Mouse (Mus musculus) neural tube, embryonic 11.5 days (tissue): ENCODE measurements around the gene Slc9a3r1. TPM values are rescaled to one million over a fixed set of nuclear protein-coding genes. Genes with fewer than 3 reads are reported as not detected.

Experiments
- ATAC-seq: fragments of 200-750 bp; cut with Nextera tagmentation; 2 replicates; pipeline ENCODE4 v1.8.0; 2017; ENCODE audit warnings: moderate number of reproducible peaks, mild to moderate bottlenecking, moderate TSS enrichment, moderate library complexity; ENCODE audit not compliant: insufficient read depth, low FRiP score, low TSS enrichment
- DNase-seq: peaks from one replicate; pipeline ENCODE4 v3.0.0-alpha.2; 2015; ENCODE audit warnings: low spot score
- H3K27ac ChIP-seq: fragments of 300-500 bp; sonication (generic); 2 replicates; pipeline ENCODE4 v1.5.1; 2014; ENCODE audit warnings: low read depth, mild to moderate bottlenecking, low read length
- H3K27me3 ChIP-seq: fragments of 300-500 bp; sonication (generic); 2 replicates; pipeline ENCODE4 v1.6.1; 2014; ENCODE audit warnings: mild to moderate bottlenecking, low read length, mixed read lengths; ENCODE audit not compliant: control insufficient read depth, insufficient read depth
- H3K36me3 ChIP-seq: fragments of 300-500 bp; sonication (generic); 2 replicates; pipeline ENCODE4 v1.6.1; 2014; ENCODE audit warnings: mild to moderate bottlenecking, low read length, moderate library complexity, mixed read lengths; ENCODE audit not compliant: control insufficient read depth, insufficient read depth
- H3K4me1 ChIP-seq: fragments of 300-500 bp; sonication (generic); 2 replicates; pipeline ENCODE4 v1.6.1; 2014; ENCODE audit warnings: low read length, mixed read lengths; ENCODE audit not compliant: control insufficient read depth, insufficient read depth
- H3K4me2 ChIP-seq: fragments of 300-500 bp; sonication (generic); 2 replicates; pipeline ENCODE4 v1.6.1; 2014; ENCODE audit warnings: low read depth, mild to moderate bottlenecking, moderate library complexity
- H3K4me3 ChIP-seq: fragments of 300-500 bp; sonication (generic); 2 replicates; pipeline ENCODE4 v1.5.1; 2014; ENCODE audit warnings: low read depth, low read length
- H3K9ac ChIP-seq: fragments of 300-500 bp; sonication (generic); 2 replicates; pipeline ENCODE4 v1.6.1; 2014; ENCODE audit warnings: mild to moderate bottlenecking, low read length
- H3K9me3 ChIP-seq: fragments of 300-500 bp; sonication (generic); 2 replicates; pipeline ENCODE4 v1.6.1; 2016; ENCODE audit warnings: low read length; ENCODE audit not compliant: control insufficient read depth
- WGBS: fragments of 180-500 bp; shearing (Covaris S2); extraction: QIAGEN DNeasy Blood & Tissue Kit; methylation state at CpG from one replicate; pipeline ENCODE4 v1.1.7; 2014; 5-methylcytosine and 5-hydroxymethylcytosine counted together
- polyA plus RNA-seq: library from polyadenylated mRNA; unstranded; fragments of >200 nt; fragmentation: Nextera tagmentation; extraction: Ambion mirVana; gene quantifications from 2 replicates; pipeline ENCODE4 v1.2.1, GENCODE M21; 2014

The Slc9a3r1 gene
- polyA plus RNA-seq, 1 experiment from 2014 or later = 44.1 TPM

- Histone ChIP-seq H3K27me3 (no peaks in the 10 kb centered on the region), H3K36me3 (no peaks in the 10 kb centered on the region), H3K9ac (no peak overlapping the region), H3K4me2 (no peak overlapping the region), H3K27ac (no peak overlapping the region), H3K4me3 (no peak overlapping the region), H3K4me1 (no peaks in the 10 kb centered on the region), H3K9me3 (no peaks in the 10 kb centered on the region)
- DNase-seq = no peak
- ATAC-seq = no peak
- 87% methylated on average over 4 of the region's 4 CpGs for WGBS
These were observed 15.3 kb upstream of the Slc9a3r1 start for GRCm38 (mm10) chr11:115147813-115148212.

DNA sequence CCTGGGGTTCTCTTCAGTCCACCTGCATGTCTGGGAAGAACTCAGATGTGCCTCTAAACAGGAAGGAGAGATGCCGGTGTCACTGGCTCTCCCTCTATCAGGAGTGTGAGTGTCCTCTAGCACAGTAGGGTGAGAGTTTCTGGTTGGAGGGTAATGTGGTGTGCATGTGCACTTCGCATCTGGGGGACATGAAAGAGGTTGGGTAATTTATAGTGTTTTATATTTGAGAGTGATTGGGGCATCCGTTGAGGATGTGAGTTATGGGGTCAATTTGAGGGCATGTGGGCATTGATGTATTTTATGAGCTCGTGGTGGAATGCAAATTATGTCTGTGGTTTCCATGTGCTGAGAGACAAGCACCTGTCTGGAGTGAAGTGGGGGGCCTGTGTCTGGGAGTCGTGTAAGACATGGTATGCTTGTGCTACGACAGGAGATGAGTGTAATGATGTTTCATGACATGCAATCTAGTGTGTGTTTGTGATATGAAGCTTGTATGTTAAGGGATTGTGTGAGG lies 12.3 kb upstream of the Slc9a3r1 start:
- Histone ChIP-seq H3K4me1 (no peaks in the 10 kb centered on the region), H3K36me3 (no peaks in the 10 kb centered on the region), H3K27me3 (peaks cover 21% of the 10 kb centered on the region), H3K9ac (no peak overlapping the region), H3K4me3 (no peak overlapping the region), H3K4me2 (no peak overlapping the region), H3K9me3 (no peaks in the 10 kb centered on the region), H3K27ac (no peak overlapping the region)
- 53% methylated on average over 6 of the region's 6 CpGs for WGBS
- no peak for ATAC-seq
- no peak for DNase-seq

DNA sequence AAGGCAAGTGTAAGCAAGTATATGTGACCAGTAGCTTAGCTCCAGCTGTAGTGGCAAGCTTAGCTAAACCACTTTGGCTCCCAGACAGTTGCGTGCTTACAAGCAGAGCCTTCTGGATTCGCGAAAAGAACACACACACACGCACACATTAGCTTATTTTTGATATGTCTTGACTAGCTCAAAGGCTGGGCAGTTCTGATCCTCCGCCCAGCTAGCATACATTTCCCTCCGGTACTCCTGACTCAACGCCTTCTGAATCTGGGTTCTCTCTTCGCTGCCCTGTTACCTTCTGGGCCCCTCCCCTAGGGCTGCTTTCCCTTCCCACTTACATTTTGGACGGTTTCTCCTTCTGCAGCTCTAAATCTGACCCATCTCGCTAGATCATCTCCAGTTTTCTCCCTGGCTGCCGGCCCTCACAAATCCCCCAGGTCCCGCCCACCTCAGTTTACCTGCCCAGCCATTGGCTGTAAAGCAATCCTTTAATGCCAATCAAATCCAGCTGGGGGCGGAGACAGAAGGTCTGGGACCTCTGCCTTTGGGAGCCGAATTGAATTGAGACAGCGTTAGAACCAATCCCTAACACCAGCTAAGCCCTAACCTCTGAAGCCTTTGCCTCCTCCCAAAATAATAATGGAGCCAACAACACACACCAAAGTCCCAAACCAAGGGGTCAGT lies 11.2 kb upstream of the Slc9a3r1 start:
- H3K27me3 ChIP-seq = peaks cover 21% of the 10 kb centered on the region

GRCm38 (mm10) chr11:115153088-115153487 lies 10.1 kb upstream of the Slc9a3r1 start:
- Histone ChIP-seq H3K27ac (no peak overlapping the region), H3K4me2 (peak overlapping the region; percentile 31; the same call in 1 of the 2 replicates), H3K4me3 (no peak overlapping the region), H3K36me3 (no peaks in the 10 kb centered on the region), H3K27me3 (peaks cover 21% of the 10 kb centered on the region), H3K4me1 (peaks cover 4% of the 10 kb centered on the region; the same call in 1 of the 2 replicates), H3K9me3 (no peaks in the 10 kb centered on the region), H3K9ac (no peak overlapping the region)
- ATAC-seq = no peak
- WGBS = 78% methylated on average over 9 of the region's 9 CpGs
- DNase-seq = no peak

More for the DNA sequence above, 11.2 kb upstream of the Slc9a3r1 start:
- no peaks in the 10 kb centered on the region for H3K9me3 ChIP-seq
- H3K4me3 ChIP-seq = 0 out of 2 replicates have a peak overlapping the region, but pooled peaks have one; percentile 24
- peak overlapping the region; percentile 36 for H3K4me2 ChIP-seq
- no peak for ATAC-seq
- peak; percentile 88 for DNase-seq
- no peak overlapping the region for H3K27ac ChIP-seq
- 9% methylated on average over 15 of the region's 15 CpGs for WGBS
- no peaks in the 10 kb centered on the region for H3K4me1 ChIP-seq
- peak overlapping the region; percentile 43; the same call in 1 of the 2 replicates for H3K9ac ChIP-seq
- H3K36me3 ChIP-seq = no peaks in the 10 kb centered on the region

DNA sequence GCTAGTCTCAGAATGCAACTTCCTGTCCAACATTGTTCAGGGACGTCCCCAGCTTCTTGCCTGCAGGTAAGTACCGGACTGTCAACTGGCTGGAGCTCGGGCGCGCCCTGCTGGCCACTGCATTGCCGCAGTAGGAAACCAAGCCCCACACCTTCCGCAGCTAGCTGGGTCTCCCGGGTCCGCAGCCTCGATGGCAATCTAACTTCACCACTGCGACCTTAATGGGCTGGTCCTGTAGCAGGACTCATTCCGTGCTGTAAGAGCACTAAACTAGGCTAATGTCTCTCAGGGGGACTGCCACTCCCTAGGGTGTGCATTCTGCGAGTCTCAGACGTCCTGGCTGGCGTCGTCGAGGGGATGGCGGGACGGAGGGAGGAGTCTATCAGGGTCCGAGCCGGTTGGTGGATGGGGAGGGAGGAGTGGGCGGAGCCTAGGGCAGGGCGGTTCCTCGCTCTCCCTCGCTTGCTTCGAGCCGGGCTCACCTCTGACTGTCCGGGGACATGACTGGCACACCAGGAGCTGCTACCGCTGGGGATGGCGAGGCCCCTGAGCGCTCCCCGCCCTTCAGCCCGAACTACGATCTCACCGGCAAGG lies 9.3 kb upstream of the Slc9a3r1 start:
- 1% methylated on average over 30 of the region's 35 CpGs for WGBS
- DNase-seq = peak; percentile 81
- peaks cover 21% of the 10 kb centered on the region for H3K27me3 ChIP-seq
- H3K4me3 ChIP-seq = peak overlapping the region; percentile 20; the same call in 1 of the 2 replicates
- no peak overlapping the region for H3K9ac ChIP-seq
- peak overlapping the region; percentile 31 for H3K4me2 ChIP-seq
- H3K9me3 ChIP-seq = no peaks in the 10 kb centered on the region
- peaks cover 5% of the 10 kb centered on the region; the same call in 1 of the 2 replicates for H3K4me1 ChIP-seq
- no peaks in the 10 kb centered on the region for H3K36me3 ChIP-seq
- peak; percentile 67; the same call in 1 of the 2 replicates for ATAC-seq
- H3K27ac ChIP-seq = no peak overlapping the region

DNA sequence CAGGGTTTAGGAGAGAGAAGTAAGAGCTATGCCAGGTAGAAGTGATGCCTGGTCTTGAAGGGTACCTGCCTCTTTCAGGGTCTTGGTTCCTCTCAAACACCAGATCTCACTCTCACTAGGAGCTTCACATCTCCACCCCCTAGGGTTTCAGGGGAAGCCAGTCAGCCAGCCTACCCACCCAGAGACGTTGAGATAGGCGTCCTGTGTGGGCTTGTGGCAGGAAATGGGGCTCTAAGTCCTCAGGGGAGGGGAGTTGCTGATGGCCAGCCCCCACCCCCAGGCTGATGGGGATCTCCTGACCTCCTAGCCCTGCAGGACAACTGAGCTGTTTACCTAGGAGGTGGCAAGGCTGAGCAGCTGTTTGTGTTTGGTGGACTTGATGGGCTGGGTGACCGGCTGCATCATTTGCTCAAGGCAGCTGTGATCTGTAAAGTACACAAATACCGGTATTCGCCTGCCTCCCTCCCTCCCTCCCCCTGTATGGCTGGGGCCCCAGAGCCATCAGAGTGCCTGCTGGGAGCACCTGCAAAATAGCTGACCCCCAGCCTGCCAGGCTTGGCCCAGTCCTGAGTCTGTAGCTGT lies 8.0 kb upstream of the Slc9a3r1 start:
- peaks cover 5% of the 10 kb centered on the region; the same call in 1 of the 2 replicates for H3K4me1 ChIP-seq

GRCm38 (mm10) chr11:115157933-115158719 lies 5.0 kb upstream of the Slc9a3r1 start:
- ATAC-seq (no peak), DNase-seq (no peak)
- Histone ChIP-seq H3K27me3 (peaks cover 21% of the 10 kb centered on the region), H3K9me3 (no peaks in the 10 kb centered on the region), H3K36me3 (no peaks in the 10 kb centered on the region), H3K27ac (no peak overlapping the region), H3K4me1 (peaks cover 9% of the 10 kb centered on the region), H3K4me2 (no peak overlapping the region), H3K4me3 (no peak overlapping the region), H3K9ac (peak overlapping the region; percentile 33)
- 31% methylated on average over 12 of the region's 12 CpGs for WGBS

More for the DNA sequence above, 8.0 kb upstream of the Slc9a3r1 start:
- ATAC-seq (no peak), DNase-seq (no peak)
- peaks cover 21% of the 10 kb centered on the region for H3K27me3 ChIP-seq
- 7% methylated on average over 4 of the region's 5 CpGs for WGBS
- H3K36me3 ChIP-seq = no peaks in the 10 kb centered on the region
- H3K27ac ChIP-seq = no peak overlapping the region
- H3K9me3 ChIP-seq = no peaks in the 10 kb centered on the region
- H3K9ac ChIP-seq = no peak overlapping the region
- H3K4me3 ChIP-seq = no peak overlapping the region
- H3K4me2 ChIP-seq = no peak overlapping the region

- H3K27ac ChIP-seq = no peak overlapping the region
- peaks cover 10% of the 10 kb centered on the region for H3K27me3 ChIP-seq
- no peak overlapping the region for H3K4me2 ChIP-seq
- H3K36me3 ChIP-seq = no peaks in the 10 kb centered on the region
- no peak overlapping the region for H3K9ac ChIP-seq
- ATAC-seq (no peak), DNase-seq (peak; percentile 60)
- H3K9me3 ChIP-seq = no peaks in the 10 kb centered on the region
- H3K4me1 ChIP-seq = peaks cover 21% of the 10 kb centered on the region
- WGBS = 52% methylated on average over 11 of the region's 11 CpGs
- no peak overlapping the region for H3K4me3 ChIP-seq
These were observed 2.9 kb upstream of the Slc9a3r1 start for GRCm38 (mm10) chr11:115160016-115160797.
